In the genomic region with DNA sequence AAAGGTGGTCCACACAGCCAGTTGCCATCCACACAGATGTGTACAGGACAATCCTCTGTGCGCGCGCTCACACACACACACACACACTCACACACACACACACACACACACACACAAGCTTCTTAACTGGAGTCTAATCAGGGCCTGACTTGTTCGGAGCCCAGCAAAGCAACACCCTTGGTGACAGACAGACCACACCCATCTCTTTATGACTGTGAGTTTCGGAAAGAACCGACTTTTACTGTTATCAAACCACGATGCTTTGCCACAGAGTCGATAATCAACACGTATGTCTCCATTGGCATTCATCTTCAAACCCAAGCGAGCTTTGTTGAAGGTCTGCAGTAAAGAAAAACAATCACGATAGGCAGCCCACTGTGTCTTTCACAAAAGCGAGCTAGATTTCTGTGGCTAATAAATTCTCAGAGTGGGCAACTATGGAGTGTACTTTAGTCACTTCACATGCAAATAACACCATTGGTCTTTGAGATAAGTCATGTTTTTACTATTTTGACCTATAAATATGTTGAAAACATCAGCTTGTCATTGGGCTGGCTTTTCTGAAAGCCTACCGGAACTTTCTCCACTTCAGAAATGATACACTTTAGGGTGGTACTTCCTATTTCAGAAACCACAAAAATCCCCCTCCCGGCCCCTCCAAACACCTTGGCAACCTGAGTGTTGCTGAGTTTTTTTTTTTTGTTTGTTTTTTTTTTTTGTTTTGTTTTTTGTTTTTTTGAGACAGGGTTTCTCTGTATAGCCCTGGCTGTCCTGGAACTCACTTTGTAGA, we compare ENCODE assay signal across 16 mouse cellular contexts. TPM values are rescaled to one million over a fixed set of nuclear protein-coding genes. Genes with fewer than 3 reads are reported as not detected.
DNase-seq lines count a peak whose midpoint lies in the region; ATAC-seq lines count a peak whose summit lies in the region.
"Had no signal": no experiment of that assay in that cellular context is flagged by ENCODE, and none has a peak within 500 bp of the region (broad histone marks: within the 10 kb centered on the region; RNA-seq: fewer than 3 reads in every experiment).

No protein-coding gene starts in this region.

- ATAC-seq in megakaryocyte progenitor cell, adult 5-6 weeks (replicated peaks; ENCODE audit: poor library complexity), result peak; percentile 73
- ATAC-seq: forebrain, embryonic 13.5 days; Patski had no signal

- peak; percentile 93 for DNase-seq in CD4-positive helper T cell, adult 2 months (ENCODE audit: low read depth, low spot score)
- DNase-seq in CD8-positive naive resting alpha-beta T cell, adult 2 months (ENCODE audit: low read depth in 2 of 2, low spot score in 2 of 2), result peak; percentile 53 to 60
- peak; percentile 34 for DNase-seq in liver
- no peak for DNase-seq in B cell, adult 2 months
- no peak for DNase-seq in embryo, embryonic 10 days (ENCODE audit: low spot score)
- DNase-seq in cerebellum, adult 11 months, result no peak
- DNase-seq: cerebellum, adult 9-10 months; kidney, adult 18-20 months; kidney, postnatal 36 days; layer of hippocampus, adult 9-11 months had no signal

RNA-seq across cellular contexts. Expression of a gene that starts 37.3 kb away (rescaled TPM):
- not detected in 2 replicates for total RNA-seq in megakaryocyte progenitor cell, adult 5-6 weeks (2015)
- total RNA-seq in megakaryocyte progenitor cell, adult 5-6 weeks (2017), result not detected in 2 replicates
- total RNA-seq: adrenal gland, postnatal 4 days; granulocyte monocyte progenitor cell, adult 5-6 weeks; left cerebral cortex, adult 8-10 months had no signal

RNA-seq across cellular contexts. Expression of a gene that starts 58.3 kb away (rescaled TPM):
- total RNA-seq in megakaryocyte progenitor cell, adult 5-6 weeks (2015), result 13.3 and 19.2 TPM in 2 replicates
- total RNA-seq in megakaryocyte progenitor cell, adult 5-6 weeks (2017), result 42.5 and 66.7 TPM in 2 replicates

Comparison
In these comparisons a context has a peak if more than half of its experiments do, and no peak if none do; other contexts are left out.
1. DNase-seq: peak in CD4-positive helper T cell, adult 2 months (single experiment), CD8-positive naive resting alpha-beta T cell, adult 2 months (2 of 2) and liver (single experiment); none in B cell, adult 2 months (0 of 2), embryo, embryonic 10 days (single experiment) and cerebellum, adult 11 months (single experiment).